Mouse (Mus musculus) heart, embryonic 16.5 days (tissue): ENCODE results near the gene Nckap5. TPM values are rescaled to one million over a fixed set of nuclear protein-coding genes. Genes with fewer than 3 reads are reported as not detected.
A peak's percentile ranks its signal among the peaks of the same experiment; 100 is the strongest.

Experiments used
- ATAC-seq: fragments of 200-750 bp; cut with Nextera tagmentation; replicated peaks from 2 replicates; pipeline ENCODE4 v1.8.0; 2017; ENCODE audit warnings: moderate number of reproducible peaks; ENCODE audit not compliant: insufficient read depth, low FRiP score; ENCODE audit errors: extremely low read depth
- H3K27ac ChIP-seq: fragments of 300-500 bp; sonication (generic); 2 replicates; pipeline ENCODE4 v1.5.1; 2014; ENCODE audit warnings: mild to moderate bottlenecking, low read length, control low read depth, moderate library complexity
- H3K27me3 ChIP-seq: fragments of 300-500 bp; sonication (generic); 2 replicates; pipeline ENCODE4 v1.6.1; 2014; ENCODE audit warnings: low read length, mixed read lengths; ENCODE audit not compliant: control insufficient read depth, insufficient read depth
- H3K36me3 ChIP-seq: fragments of 300-500 bp; sonication (generic); 2 replicates; pipeline ENCODE4 v1.6.1; 2014; ENCODE audit not compliant: control insufficient read depth, insufficient read depth
- H3K4me1 ChIP-seq: fragments of 300-500 bp; sonication (generic); 2 replicates; pipeline ENCODE4 v1.6.1; 2014; ENCODE audit warnings: low read length, mixed read lengths; ENCODE audit not compliant: control insufficient read depth, insufficient read depth
- H3K4me2 ChIP-seq: fragments of 300-500 bp; sonication (generic); 2 replicates; pipeline ENCODE4 v1.6.1; 2014; ENCODE audit warnings: low read depth, mild to moderate bottlenecking, control low read depth, low read length
- H3K4me3 ChIP-seq: fragments of 300-500 bp; sonication (generic); 2 replicates; pipeline ENCODE4 v1.5.1; 2014; ENCODE audit warnings: mild to moderate bottlenecking, control low read depth, low read length
- H3K9ac ChIP-seq: fragments of 300-500 bp; sonication (generic); 2 replicates; pipeline ENCODE4 v1.6.1; 2014; ENCODE audit warnings: low read length, control low read depth
- H3K9me3 ChIP-seq: fragments of 300-500 bp; sonication (generic); replicated peaks from 2 replicates; pipeline ENCODE4 v1.6.1; 2016; ENCODE audit warnings: low read length; ENCODE audit not compliant: control insufficient read depth
- WGBS: fragments of 180-500 bp; shearing (Covaris S2); extraction: QIAGEN DNeasy Blood & Tissue Kit; methylation state at CpG from one replicate; pipeline ENCODE4 v1.1.7; 2014; 5-methylcytosine and 5-hydroxymethylcytosine counted together
- polyA plus RNA-seq: library from polyadenylated mRNA; unstranded; fragments of >200 nt; fragmentation: Nextera tagmentation; extraction: Ambion mirVana; gene quantifications from 2 replicates; pipeline ENCODE4 v1.2.1, GENCODE M21; 2015

Gene Nckap5
- polyA plus RNA-seq, 1 experiment from 2014 or later = 8.0 TPM

DNA sequence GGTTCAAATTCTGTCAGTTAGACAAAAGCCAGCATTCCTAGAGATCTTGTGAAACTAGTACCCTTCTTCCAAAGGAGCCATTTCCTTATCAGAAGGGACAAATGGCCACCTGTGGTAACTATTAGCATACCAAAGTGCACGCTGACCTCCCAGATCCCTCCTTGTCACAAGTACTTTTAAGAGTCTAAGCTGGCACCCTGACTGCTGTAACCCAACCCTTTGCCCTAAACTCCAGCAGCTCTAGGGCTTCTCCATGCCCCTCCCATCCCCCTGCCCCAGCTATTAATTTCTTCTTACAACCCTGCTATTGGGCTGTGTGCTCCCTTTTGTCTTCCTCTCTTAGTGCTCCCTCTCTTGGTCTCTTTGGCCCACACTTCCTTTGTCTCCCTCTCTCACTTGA lies 155.5 kb downstream of the Nckap5 start:
- Histone ChIP-seq H3K9ac (no peak overlapping the region), H3K4me3 (no peak overlapping the region), H3K4me1 (0 out of 2 replicates have a peak, but pooled peaks cover 3% of the 10 kb centered on the region), H3K27ac (no peak overlapping the region), H3K27me3 (no peaks in the 10 kb centered on the region), H3K36me3 (no peaks in the 10 kb centered on the region), H3K4me2 (no peak overlapping the region), H3K9me3 (no peaks in the 10 kb centered on the region)
- 45% methylated on average over 1 of the region's 1 CpGs for WGBS
- no peak for ATAC-seq

DNA sequence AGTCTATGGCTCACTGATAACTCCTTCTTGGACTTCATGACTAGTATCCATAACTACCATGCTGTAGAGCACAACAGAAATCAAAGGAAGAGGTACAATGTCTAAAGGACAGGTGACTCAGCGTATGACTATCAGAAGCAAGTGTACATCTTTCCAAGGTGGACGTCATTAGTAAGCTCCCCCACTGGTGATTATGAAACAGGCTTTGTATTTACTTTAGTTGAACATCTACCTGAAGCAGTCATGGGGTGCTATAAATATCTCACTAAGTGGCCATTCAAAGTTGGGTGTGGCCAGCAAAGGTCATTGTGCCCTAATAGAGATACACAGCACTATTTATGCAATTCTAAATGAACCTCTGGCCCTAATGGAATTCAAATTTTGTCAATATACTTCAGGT lies 157.4 kb downstream of the Nckap5 start:
- Histone ChIP-seq H3K9me3 (no peaks in the 10 kb centered on the region), H3K4me1 (0 out of 2 replicates have a peak, but pooled peaks cover 3% of the 10 kb centered on the region), H3K9ac (no peak overlapping the region), H3K4me3 (no peak overlapping the region), H3K36me3 (no peaks in the 10 kb centered on the region), H3K27me3 (no peaks in the 10 kb centered on the region), H3K4me2 (no peak overlapping the region), H3K27ac (no peak overlapping the region)
- no peak for ATAC-seq
- 70% methylated on average over 2 of the region's 2 CpGs for WGBS

- no peak overlapping the region for H3K9ac ChIP-seq
- no peaks in the 10 kb centered on the region for H3K9me3 ChIP-seq
- no peak for ATAC-seq
- H3K27ac ChIP-seq = no peak overlapping the region
- H3K27me3 ChIP-seq = no peaks in the 10 kb centered on the region
- H3K4me3 ChIP-seq = no peak overlapping the region
- 0 out of 2 replicates have a peak, but pooled peaks cover 3% of the 10 kb centered on the region for H3K4me1 ChIP-seq
- no peaks in the 10 kb centered on the region for H3K36me3 ChIP-seq
- no peak overlapping the region for H3K4me2 ChIP-seq
- 92% methylated on average over 3 of the region's 3 CpGs for WGBS
These were observed 160.1 kb downstream of the Nckap5 start for GRCm38 (mm10) chr1:126670507-126670906.

GRCm38 (mm10) chr1:126660098-126660999 lies 170.2 kb downstream of the Nckap5 start:
- Histone ChIP-seq H3K9ac (no peak overlapping the region), H3K9me3 (no peaks in the 10 kb centered on the region), H3K27me3 (no peaks in the 10 kb centered on the region), H3K4me2 (no peak overlapping the region), H3K4me3 (no peak overlapping the region), H3K27ac (peak overlapping the region; percentile 46), H3K4me1 (peaks cover 16% of the 10 kb centered on the region), H3K36me3 (no peaks in the 10 kb centered on the region)
- 0 out of 2 replicates have a peak, but pooled peaks have one; percentile 32 for ATAC-seq
- WGBS = 58% methylated on average over 7 of the region's 7 CpGs

GRCm38 (mm10) chr1:126658731-126659130 lies 171.9 kb downstream of the Nckap5 start:
- no peak overlapping the region for H3K4me3 ChIP-seq
- no peaks in the 10 kb centered on the region for H3K9me3 ChIP-seq
- 88% methylated on average over 11 of the region's 11 CpGs for WGBS
- no peak overlapping the region for H3K4me2 ChIP-seq
- H3K4me1 ChIP-seq = peaks cover 16% of the 10 kb centered on the region
- no peak overlapping the region for H3K27ac ChIP-seq
- no peaks in the 10 kb centered on the region for H3K36me3 ChIP-seq
- H3K9ac ChIP-seq = no peak overlapping the region
- H3K27me3 ChIP-seq = no peaks in the 10 kb centered on the region
- no peak for ATAC-seq

DNA sequence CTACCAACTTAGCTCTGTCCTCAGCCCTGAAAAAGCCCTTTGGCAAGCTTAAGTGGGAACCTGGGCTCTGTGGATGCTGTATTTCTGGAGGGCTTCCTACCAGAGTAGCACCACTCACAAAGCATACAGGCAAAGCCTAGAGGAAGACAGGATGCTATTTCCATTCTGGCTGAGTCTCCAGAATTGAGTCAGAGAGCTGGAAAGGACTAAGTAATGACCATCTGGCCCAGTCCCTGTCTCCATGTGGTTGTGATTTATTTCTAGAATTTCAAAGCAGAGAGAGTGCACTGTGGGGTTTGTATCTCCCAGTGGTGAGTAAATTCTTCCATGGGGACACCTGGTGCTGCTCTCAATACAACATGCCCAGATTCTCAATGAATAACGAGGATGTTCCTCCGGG lies 174.4 kb downstream of the Nckap5 start:
- no peaks in the 10 kb centered on the region for H3K36me3 ChIP-seq
- H3K9me3 ChIP-seq = no peaks in the 10 kb centered on the region
- ATAC-seq = no peak
- no peak overlapping the region for H3K27ac ChIP-seq
- no peak overlapping the region for H3K4me2 ChIP-seq
- peaks cover 17% of the 10 kb centered on the region for H3K4me1 ChIP-seq
- H3K9ac ChIP-seq = no peak overlapping the region
- no peaks in the 10 kb centered on the region for H3K27me3 ChIP-seq
- WGBS = 65% methylated on average over 2 of the region's 2 CpGs
- H3K4me3 ChIP-seq = no peak overlapping the region

GRCm38 (mm10) chr1:126652085-126652484 lies 178.5 kb downstream of the Nckap5 start:
- Histone ChIP-seq H3K4me2 (no peak overlapping the region), H3K27me3 (no peaks in the 10 kb centered on the region), H3K36me3 (no peaks in the 10 kb centered on the region), H3K9me3 (no peaks in the 10 kb centered on the region), H3K4me1 (peaks cover 9% of the 10 kb centered on the region), H3K4me3 (no peak overlapping the region), H3K9ac (no peak overlapping the region), H3K27ac (no peak overlapping the region)
- ATAC-seq = no peak
- WGBS = 55% methylated on average over 2 of the region's 2 CpGs

GRCm38 (mm10) chr1:126650806-126651205 lies 179.8 kb downstream of the Nckap5 start:
- Histone ChIP-seq H3K27ac (no peak overlapping the region), H3K4me1 (peaks cover 5% of the 10 kb centered on the region), H3K4me3 (no peak overlapping the region), H3K27me3 (no peaks in the 10 kb centered on the region), H3K36me3 (no peaks in the 10 kb centered on the region), H3K4me2 (no peak overlapping the region), H3K9ac (no peak overlapping the region), H3K9me3 (no peaks in the 10 kb centered on the region)
- no peak for ATAC-seq
- 35% methylated on average over 5 of the region's 5 CpGs for WGBS

DNA sequence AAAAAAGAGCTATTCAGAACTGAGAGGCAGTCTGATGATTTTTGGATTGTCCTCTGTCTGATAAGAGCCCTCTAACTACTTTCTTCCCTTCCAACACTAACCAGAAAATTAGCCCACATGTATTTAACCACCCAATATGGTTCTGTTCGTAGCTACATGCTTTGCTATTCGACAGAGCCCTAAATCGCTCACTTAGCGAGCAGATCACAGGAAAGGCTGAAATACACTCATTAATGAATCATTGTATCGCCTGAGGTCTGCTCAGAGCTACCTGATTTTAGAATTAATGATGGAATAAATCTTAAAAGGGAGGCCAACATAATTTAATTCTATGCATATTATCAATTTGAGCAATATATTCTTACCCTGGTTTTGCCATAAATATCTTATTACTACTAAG lies 187.8 kb downstream of the Nckap5 start:
- WGBS = 88% methylated on average over 5 of the region's 5 CpGs
- ATAC-seq = no peak
- no peaks in the 10 kb centered on the region for H3K4me1 ChIP-seq
- no peak overlapping the region for H3K27ac ChIP-seq
- H3K36me3 ChIP-seq = no peaks in the 10 kb centered on the region
- H3K4me3 ChIP-seq = no peak overlapping the region
- no peak overlapping the region for H3K9ac ChIP-seq
- H3K4me2 ChIP-seq = no peak overlapping the region
- H3K27me3 ChIP-seq = no peaks in the 10 kb centered on the region
- no peaks in the 10 kb centered on the region for H3K9me3 ChIP-seq
